ENCODE assay signal across 13 mouse cellular contexts in genomic region chr5:143497451-143497850, GRCm38 (mm10).
"Had no signal": no experiment of that assay in that cellular context is flagged by ENCODE, and none has a peak within 500 bp of the region (broad histone marks: within the 10 kb centered on the region; RNA-seq: fewer than 3 reads in every experiment).

No protein-coding gene starts in this region.

- H3K9ac ChIP-seq: limb, embryonic 13.5 days; liver, embryonic 14.5 days; midbrain, embryonic 12.5 days; neural tube, embryonic 15.5 days had no signal

- H3K4me2 ChIP-seq: limb, embryonic 13.5 days; midbrain, embryonic 12.5 days; neural tube, embryonic 15.5 days had no signal

- H3K27ac ChIP-seq: limb, embryonic 13.5 days; liver, embryonic 14.5 days; midbrain, embryonic 12.5 days; neural tube, embryonic 15.5 days had no signal

- H3K27me3 ChIP-seq: limb, embryonic 13.5 days; midbrain, embryonic 12.5 days; neural tube, embryonic 15.5 days had no signal

- DNase-seq: kidney, adult 9 months; kidney, postnatal 14 days; layer of hippocampus, postnatal 36 days; left cerebral cortex, postnatal 4 days; lung, adult 18-20 months; lung, postnatal 14 days; thymus, adult 18-20 months; thymus, postnatal 14 days had no signal

- H3K4me1 ChIP-seq: limb, embryonic 13.5 days; midbrain, embryonic 12.5 days; neural tube, embryonic 15.5 days had no signal

- H3K4me3 ChIP-seq: limb, embryonic 13.5 days; midbrain, embryonic 12.5 days; myocyte; neural tube, embryonic 15.5 days had no signal

- H3K9me3 ChIP-seq: limb, embryonic 13.5 days; midbrain, embryonic 12.5 days; neural tube, embryonic 15.5 days had no signal
